Mouse (Mus musculus) embryonic facial prominence, embryonic 14.5 days (tissue): ENCODE data around the gene Fkbp9. TPM values are rescaled to one million over a fixed set of nuclear protein-coding genes. Genes with fewer than 3 reads are reported as not detected.

Experiments
- polyA plus RNA-seq: library from polyadenylated mRNA; unstranded; fragments of >200 nt; fragmentation: Nextera tagmentation; extraction: Ambion mirVana; gene quantifications from 2 replicates; pipeline ENCODE4 v1.2.1, GENCODE M21; 2014

Fkbp9 gene
- polyA plus RNA-seq, 1 experiment from 2014 or later: 240 TPM

Other genes with a start within 250 kb of the Fkbp9 start
- 122 and 133 TPM in 2 replicates for gene Lsm5, start 127.3 kb upstream of the Fkbp9 start, polyA plus RNA-seq
- gene Avl9, start 117.2 kb upstream of the Fkbp9 start, polyA plus RNA-seq: 13.1 and 14.6 TPM in 2 replicates
- 16.7 TPM in 2 replicates for gene Kbtbd2, start 34.2 kb upstream of the Fkbp9 start, polyA plus RNA-seq
- 63.1 and 65.5 TPM in 2 replicates for gene Nt5c3, start 91.9 kb downstream of the Fkbp9 start, polyA plus RNA-seq
- 0.38 and 0.46 TPM in 2 replicates for gene Vmn1r4, start 92.0 kb downstream of the Fkbp9 start, polyA plus RNA-seq
- gene Vmn1r5, start 138.2 kb downstream of the Fkbp9 start, polyA plus RNA-seq: not detected in 2 replicates
- gene Vmn1r6, start 165.2 kb downstream of the Fkbp9 start, polyA plus RNA-seq: not detected in 2 replicates
- gene Vmn1r7, start 193.3 kb downstream of the Fkbp9 start, polyA plus RNA-seq: not detected in 2 replicates
- gene Vmn1r8, start 200.2 kb downstream of the Fkbp9 start, polyA plus RNA-seq: not detected in 2 replicates
- gene Vmn1r9, start 234.7 kb downstream of the Fkbp9 start, polyA plus RNA-seq: not detected in 2 replicates